Mouse (Mus musculus) T-helper 2 cell (primary cell): ENCODE measurements around the gene Dapp1.

Experiments used
- in situ Hi-C: fragments of 300-600 bp; cut with MboI, MseI; formaldehyde crosslinking; loops from one replicate; pipeline ENCODE4 v1.15.1; 2025; ENCODE audit warnings: high pct_unique_total_duplicates

The Dapp1 gene

DNA sequence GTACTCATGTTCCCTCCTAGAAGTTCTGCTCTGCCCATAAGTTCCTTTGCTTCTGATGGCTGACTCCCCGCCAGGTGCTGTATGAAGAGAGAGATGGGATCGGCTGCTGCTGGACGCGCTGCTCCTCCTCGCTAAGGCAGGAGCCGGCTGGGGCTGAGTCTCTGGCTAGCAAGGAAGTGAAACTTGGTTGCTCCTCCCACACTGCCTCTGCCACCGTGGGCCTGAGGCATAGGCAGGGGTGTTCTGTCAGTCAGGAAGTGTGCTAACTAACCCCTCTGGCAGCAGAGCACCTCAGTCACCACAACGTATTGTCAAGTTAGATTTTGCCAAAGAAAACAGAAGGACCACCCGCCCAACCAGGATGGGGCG lies at the start of gene Dapp1:
Gene Dapp1, minus strand, starts transcription at position 164 of the 369 bp plus-strand sequence.
- in situ Hi-C loops, result loop anchor here (25.0 kb wide), 1 partner anchor 456 kb away; the partner anchor contains the start of gene Adh5

DNA sequence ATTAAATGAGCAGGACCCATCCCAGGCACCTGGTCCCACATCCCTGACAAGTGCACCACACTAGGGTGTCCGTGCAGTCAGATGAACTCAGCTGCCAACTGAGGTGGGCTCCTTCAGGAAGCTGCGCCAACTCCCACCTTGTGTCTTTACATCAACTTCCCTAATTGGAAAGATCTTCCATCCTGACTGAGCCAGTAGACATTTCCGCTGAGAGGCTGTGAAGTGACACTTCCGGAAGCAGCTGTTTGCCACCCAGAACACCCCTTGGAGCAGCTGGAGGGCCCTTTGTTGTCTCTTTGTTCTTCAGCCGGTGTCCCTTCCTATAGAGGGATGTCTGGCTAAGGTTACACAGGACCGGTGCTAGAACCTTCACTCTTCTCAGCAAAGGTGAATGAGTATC lies 49.2 kb upstream of the Dapp1 start:
- in situ Hi-C loops, result loop anchor here (10.0 kb wide), 1 partner anchor 1806 kb away; no protein-coding TSS in a partner anchor

DNA sequence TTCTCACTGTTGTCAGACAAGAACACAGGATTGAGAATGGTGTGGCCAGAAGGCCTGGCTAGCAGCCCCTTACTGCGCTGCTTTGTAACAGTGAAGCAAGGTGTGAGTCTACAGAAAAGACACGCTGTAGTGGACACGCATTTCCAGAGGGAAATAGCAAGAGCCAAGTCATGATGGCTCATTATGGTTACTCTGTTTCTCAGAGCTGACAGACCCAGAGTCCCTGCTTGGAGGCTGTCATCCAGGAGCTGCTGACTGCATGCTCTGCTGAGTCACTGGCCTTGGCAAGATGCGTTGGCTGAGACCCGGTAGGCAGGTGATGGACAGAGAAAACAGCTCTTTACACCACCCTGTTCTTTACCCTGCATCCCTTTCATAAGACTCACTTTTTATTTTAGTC lies 48.0 kb upstream of the Dapp1 start:
- in situ Hi-C loops, result no loop called here

DNA sequence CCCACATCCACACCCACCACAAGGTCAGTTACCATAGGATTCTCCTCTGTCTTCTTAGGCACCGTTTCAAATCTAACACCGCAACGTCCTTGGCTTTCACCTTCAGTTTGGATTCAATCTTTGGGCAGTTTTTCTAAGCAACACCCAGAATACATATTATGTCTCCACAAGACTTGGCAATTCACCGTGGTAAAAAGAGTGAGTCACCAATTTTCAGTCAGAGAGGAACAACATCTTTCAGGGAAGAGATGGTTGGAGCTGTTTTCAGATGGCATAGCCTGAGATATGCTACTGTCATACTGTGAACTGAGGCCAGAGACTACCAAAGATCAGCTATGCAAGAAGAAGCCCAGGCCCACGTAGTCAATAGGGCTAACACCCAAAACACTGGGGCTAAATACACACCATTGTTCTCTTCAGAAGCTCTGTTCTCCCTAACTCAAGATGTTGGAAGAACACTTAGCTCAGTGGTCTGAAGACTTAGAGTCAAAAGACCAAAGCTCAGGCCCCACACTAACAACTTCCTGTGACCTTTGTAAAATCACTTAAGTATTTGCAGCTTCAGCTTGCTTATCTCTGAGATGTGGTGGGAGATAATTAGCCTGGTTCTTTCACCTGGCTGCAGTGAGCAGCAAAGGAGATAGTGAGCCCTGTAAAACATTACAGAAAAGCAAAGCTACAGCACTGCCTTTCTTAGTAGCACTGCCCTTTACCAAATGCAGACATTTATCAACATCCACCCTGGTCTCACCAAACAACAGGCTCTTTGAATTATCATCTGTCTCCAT lies 46.4 kb upstream of the Dapp1 start:
- in situ Hi-C loops, result no loop called here

DNA sequence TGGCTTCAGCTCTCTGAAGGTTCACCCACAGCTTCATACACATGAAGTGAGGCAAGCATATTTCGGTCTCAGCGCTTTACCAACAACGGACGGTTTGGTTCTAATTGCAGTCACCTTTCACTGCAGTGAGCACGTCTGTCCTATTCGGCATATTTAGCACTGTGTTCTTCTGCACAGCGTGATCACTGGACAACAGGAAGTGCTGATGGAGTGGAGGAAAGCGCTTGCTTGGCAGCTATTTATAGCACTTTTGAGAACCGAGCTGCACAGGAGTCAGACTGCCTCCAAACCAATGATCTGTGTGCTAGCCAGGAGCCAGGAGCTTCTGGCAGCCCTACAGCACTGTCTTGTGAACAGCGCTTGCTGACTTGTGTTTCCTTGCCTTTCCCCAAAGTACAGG lies 44.9 kb upstream of the Dapp1 start:
- in situ Hi-C loops, result no loop called here

DNA sequence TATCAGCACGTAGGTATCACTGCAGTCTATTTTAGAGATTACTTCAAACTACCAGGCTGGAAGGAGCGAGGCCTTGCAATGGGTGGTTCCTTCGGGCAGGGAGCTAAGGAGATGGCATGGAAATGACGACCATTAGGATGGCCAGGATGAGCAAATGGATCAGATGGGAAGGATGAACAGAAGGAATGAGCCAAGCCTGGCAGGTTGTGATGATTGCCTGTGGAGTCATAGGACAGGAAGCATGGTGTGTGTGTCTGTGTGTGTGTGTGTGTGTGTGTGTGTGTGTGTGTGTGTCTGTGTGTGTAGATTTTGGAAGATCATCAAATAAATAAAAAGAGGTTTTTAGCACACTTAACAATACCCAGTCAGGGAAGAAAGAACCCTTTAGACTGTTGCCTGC lies 41.3 kb upstream of the Dapp1 start:
- in situ Hi-C loops, result no loop called here

DNA sequence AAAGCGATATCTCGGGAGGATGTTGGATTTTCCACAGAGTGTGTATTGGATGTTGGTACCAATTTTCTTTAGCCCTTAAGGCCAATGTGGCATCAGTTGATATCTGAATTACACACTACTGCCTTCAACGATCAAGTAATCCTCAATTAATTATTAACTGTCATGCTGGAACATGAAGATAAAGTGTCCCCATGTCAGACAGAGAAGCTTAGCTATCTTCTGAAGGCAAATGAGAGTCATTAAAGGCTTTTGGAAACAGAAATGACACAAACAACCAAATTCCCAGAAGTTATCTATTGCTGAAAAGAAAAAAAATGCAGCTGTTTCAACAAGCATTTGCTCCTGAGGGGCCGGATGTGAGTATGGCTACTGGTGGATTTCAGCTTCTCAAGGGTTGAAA lies 40.7 kb upstream of the Dapp1 start:
- in situ Hi-C loops, result no loop called here

DNA sequence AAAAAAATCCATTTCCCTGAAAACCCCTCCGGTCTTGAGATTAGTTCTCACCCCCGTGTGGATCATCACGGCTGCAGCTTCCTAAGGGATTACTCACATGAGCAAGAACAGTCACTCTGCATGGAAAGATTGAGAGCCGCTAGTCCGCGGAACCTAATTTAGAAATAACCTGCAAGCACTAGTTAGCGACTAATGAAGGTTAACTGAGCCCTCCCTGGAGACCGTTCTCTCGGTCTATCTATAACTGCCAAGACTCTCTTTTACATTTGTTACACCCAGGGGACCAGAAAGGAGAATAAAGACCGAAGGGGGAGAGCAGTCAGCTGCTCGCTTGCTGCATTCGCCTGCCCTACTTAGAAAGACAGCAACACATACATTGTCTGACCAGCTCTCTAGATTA lies 35.5 kb upstream of the Dapp1 start:
- in situ Hi-C loops, result no loop called here

DNA sequence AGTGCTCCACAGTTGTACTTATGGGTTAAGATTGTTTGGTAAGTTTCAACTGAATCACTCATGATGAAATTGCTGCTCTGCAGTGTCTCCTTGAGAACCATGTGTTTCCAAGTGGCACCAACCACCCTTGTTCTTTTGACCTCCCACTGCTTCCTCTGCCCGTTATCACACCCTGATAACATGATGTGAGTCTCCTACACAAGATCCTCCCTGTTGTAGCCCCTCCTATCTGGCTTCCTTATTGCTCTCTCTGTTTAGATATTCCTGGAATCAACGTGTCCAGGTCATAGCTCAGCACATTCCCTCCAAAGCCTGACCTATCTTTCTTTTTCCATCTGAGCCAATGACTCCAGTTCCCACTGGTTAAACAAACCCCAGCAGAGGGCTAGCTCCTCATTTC lies 33.4 kb upstream of the Dapp1 start:
- in situ Hi-C loops, result no loop called here

DNA sequence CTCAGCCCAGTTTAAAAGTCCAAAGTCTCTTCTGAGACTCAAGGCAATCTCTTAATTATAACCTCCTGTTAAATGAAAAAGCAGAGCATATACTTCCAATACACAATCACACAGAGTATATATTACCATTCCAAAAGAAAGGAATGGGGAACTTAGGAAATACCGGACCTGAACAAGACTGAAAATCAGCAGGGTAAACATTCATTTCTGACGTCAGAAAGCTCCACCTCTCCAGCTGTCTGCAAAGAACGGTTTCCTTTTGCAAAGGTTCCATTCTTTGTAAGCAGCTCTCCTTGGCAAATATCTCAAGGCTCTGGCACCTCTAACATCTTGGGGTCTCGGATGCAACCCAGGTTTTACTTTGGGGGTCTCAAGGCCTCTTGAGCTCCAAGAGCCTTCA lies 31.0 kb upstream of the Dapp1 start:
- in situ Hi-C loops, result no loop called here

DNA sequence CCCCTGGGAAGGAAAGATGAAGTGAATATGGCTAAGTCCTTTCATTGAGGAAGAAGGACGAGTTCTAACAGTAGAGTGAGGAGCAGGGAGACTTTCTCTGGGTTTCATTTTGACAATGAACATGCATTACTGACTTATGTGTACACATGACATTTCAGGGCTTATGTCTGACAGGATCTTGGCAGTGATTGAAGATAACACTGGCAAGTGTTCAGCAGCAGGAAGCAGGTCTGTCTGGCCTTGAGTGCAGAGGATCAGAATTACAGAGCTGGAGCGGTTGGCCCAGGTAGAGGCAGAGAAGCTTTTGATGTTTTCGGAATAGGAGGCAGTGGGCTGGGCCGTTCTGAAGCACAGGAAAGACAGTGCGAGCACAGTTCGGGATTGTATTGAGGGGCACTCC lies 26.8 kb upstream of the Dapp1 start:
- in situ Hi-C loops, result no loop called here

DNA sequence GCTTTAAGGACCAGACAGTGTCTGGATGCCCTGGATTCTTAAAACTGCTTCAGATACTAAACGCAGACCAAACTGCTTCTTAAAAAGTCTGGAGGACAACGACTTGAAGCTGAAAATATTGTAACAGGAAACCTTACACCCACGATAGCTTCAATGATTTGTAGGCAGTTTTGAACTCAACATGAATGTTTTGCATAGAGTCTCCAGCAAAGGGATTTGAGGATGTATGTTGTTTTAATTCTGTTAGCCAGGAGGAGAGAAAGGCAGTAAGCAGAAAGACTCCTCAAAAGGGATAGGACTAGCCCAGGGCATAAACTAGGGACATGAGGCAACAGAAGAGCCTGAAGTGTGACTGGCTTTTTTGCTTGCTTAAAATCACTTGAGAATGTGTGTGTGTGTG lies 25.6 kb upstream of the Dapp1 start:
- in situ Hi-C loops, result no loop called here

DNA sequence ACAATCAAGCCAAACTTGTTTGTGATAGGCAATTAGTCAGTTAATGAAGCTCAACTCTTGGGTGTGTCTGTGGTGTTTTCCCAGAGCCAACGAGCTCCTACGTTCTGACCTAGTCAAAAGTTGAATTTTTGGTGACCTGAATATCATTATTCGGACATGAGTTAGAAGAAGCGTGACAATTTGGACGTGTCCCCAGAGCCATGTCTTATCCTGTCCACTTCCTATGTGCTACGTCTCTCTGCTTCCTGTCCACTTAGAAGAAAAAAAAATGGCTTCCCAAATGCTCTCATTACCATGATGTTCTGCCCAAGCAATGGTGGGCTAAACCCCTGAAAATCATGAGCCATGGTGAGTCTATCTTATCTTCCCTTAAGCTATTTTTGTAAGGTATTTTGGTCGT lies 21.9 kb upstream of the Dapp1 start:
- in situ Hi-C loops, result no loop called here

DNA sequence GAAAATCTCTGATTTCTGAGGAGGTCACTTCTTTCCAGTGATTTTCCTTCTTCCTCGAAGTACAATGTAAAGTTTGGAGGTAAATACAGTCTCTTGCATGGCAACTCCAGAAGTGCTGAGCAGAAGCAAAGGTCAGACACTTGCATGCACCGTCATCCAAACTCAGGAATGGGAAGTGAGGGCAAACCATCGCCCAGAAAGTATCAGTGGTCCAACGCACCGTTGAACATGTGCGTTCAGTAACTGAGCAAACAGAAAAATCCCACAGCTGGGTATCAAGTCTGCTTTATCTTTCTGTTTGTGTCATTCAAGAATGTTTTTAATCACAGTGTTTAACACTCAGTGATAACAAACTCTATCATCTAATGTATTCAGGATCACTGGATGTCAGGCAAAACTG lies 21.2 kb upstream of the Dapp1 start:
- in situ Hi-C loops, result no loop called here

DNA sequence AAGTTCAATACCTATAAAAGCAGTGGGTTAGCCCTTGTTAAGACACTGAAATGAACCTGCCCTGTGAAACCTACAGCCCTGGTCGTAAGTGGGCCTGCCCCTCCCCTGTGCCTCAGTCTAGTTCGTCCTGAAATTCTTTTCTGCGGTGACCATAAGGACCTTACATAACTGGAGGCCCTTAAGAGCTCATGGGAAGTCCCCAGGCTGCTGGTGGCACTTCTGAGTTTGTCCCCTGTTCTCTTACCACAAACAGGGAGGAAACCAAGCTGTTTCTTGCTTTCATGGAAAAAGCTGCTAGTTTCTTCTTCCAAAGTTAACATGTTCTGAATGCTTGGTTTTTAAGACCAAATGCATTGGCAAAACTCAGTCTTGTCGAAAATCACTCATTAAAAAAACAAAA lies 20.5 kb upstream of the Dapp1 start:
- in situ Hi-C loops, result no loop called here

DNA sequence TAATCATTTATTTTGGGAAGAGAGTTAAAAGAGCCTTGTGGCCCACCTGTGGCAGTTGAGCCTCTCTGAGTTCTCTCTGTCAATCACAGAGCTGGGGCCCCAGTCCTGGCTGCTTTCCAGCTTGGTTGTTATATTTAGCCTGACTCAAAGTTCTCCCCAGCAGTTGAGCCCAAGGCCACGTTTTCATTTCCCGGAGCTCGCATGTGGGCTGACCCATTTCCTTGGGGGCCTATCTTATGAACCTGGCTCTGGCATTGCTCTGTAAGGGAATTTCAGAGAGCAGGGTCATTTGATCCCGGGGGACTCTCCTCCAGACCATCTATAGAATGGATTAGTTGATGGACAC lies 19.4 kb upstream of the Dapp1 start:
- in situ Hi-C loops, result no loop called here

DNA sequence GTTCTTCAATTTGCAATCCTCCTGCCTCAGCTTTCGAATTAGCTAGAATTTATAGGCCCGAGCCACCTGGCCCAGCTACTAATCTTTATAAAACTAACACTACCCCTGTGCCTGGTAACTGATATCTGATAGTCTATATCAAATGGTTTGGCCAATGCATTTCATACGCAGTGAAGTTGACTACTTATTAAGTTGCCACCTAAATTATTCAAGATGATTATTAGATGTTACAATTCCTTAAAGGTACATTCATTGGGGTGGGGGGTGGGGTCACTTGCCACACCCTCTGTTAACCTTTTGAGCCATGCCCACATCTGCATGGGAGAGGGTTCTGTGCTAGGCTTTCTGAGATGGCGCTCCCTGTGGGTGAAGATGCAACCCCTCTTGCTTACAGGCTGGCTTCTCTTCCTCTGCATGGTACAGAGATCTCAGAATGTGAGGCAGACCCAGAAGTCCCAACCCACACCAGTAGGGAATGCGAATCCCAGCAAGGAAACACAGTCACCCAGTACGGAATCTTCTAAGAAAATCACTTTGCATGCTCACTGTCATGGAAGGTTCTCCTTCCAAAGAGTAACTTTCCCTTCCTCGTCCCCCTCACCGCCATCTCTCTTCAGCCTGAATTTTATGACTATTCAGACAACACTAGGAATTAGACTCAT lies 18.8 kb upstream of the Dapp1 start:
- in situ Hi-C loops, result no loop called here

DNA sequence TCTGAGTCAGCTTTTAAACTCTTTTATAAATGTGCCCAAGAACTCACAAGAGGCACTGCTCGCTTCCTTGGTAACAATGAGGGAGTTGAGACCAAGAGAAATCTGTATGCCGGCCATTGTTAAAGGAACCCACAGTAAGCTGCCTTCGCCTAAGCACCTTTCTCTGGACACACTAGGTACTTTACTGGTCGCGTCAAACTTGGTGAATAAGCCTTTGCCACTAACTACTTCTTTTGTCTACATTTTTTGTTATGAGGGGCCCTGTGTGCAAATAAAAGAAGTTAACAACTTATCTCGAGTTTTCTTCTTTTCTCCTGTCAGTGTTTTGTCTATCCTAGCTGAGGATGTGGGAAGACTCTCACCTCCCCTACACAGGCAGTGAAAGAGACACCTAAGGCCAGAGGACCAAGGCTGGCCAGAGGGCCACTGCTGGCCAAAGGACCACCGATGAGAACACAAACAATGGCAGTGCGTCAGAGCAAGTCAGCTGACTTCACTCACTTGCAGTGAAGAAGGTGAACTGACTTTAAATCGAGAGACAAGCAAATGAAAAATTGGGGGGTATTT lies 18.0 kb upstream of the Dapp1 start:
- in situ Hi-C loops, result loop anchor here (25.0 kb wide), 1 partner anchor 438 kb away; the partner anchor contains the start of gene Adh5

DNA sequence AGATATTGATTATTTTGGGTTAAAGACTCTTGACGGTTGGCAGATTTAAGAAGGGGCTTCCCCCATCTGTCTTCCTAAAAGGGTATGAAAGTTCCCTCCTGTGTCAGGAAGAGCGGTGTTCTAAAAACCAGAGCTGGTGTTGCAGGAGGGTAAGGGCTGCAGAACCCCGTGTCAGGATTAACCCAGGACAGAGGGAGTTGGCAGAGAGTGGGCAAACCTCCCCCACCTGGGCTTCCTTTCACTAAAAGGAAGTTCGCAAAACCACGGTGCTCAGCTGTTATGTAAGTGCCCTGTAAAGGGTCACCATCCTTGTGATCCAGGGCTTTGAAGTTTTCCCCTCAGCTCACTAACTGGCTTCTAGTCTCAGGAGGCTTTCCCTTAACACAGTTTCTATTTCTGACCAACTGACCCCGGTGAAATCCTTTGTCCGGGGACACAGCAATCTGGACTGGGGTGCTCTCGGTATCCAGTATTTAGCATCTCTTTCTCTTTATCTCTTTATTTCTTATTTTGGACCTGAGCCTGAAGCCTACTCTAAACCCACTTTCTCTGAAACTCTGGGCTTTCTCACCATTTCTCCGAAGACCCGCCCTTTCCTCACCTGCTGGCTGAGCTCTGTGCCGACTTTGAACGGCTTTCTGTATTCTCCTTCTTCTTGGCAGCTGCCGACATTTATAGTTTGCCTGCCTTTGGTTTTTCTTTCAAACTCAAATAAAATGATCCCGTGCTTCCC lies 17.3 kb upstream of the Dapp1 start:
- in situ Hi-C loops, result loop anchor here (25.0 kb wide), 1 partner anchor 439 kb away; the partner anchor contains the start of gene Adh5

DNA sequence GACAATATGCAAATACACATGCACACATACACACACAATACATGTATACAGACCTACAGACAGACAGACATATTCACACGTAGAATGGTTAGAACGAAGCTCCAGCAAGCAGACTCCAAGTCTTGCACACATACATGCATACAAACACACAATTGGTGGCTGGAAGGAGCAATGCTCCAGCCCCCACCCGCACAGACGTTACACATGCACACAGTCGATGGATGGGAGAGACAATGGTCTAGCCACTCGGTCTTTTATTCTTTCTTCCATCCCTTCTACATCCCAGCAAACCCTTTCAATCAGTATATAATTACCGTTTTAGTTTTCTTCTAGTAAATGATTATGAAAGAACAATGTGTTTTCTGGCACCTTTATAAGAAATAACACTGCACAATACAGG lies 14.1 kb upstream of the Dapp1 start:
- in situ Hi-C loops, result loop anchor here (25.0 kb wide), 1 partner anchor 442 kb away; the partner anchor contains the start of gene Adh5

DNA sequence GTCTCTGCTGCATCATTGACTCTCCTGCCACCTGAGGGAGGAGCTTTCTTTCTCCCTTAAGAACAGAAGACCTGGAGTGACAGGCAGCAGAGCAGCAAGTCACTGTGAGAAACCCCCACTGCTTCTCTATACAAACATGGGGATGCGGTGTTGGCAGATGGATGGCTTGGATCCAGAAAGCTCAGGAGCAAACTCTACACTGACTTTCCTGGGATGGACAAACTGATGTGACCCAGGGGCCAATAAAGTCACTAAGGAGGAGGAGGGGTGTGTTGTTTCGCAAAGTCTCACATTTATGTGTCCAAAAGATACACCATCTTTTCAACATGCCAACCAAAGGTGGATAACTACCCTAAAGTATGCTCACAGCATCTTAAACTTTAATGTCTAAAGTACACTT lies 12.9 kb upstream of the Dapp1 start:
- in situ Hi-C loops, result loop anchor here (5.0 to 25.0 kb wide), 2 partner anchors 153 to 443 kb away; partner anchors contain the start of gene Adh5

DNA sequence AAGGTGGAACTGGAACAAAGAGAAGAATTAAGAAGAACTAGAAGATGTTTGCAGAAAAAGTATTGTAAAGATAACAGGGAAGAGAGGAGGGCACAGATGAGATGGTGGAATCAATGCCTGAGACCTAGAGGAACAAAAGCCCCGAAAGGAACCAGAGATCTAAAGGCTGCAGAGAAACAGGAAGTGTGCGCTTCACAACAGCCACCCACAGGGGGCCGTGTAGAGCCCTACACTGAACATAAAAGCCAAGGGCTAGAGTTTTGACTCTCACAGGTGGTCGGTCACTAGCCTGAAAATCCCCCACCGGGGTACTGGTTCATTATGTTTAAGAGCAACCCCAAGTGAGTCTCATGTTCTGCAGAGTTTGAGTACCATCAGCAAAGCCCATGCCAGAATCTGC lies 11.0 kb upstream of the Dapp1 start:
- in situ Hi-C loops, result loop anchor here (5.0 to 25.0 kb wide), 2 partner anchors 155 to 445 kb away; partner anchors contain the start of gene Adh5
